Mouse (Mus musculus) cerebellum, postnatal 36 days (tissue): ENCODE measurements around the gene Mecom.
A peak's percentile ranks its signal among the peaks of the same experiment; 100 is the strongest.

Experiments used
- DNase-seq, 2 experiments: peaks; one replicate each; pipeline ENCODE4 v3.0.0; 2021 to 2022; ENCODE audit warnings: mixed read lengths in 2 of 2

The Mecom gene

DNA sequence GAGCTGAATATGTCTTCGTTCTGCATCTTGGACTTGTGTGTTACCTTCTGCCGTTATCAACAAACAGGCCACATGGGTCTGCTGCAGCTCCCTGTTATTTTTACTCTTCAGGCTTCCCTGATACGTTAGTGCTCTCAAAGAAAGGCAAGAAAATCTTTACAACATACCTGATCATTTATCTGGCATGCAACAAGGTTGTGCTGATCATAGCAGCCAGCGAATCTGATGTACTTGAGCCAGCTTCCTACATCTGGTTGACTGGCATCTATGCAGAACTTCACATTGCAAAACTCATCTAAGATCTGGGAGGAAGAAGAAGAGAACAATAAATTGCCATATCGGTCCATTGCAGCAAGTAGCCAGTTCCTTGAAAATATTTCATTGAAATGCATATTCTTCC is 538.2 kb downstream of the Mecom start:
- no peak for DNase-seq

DNA sequence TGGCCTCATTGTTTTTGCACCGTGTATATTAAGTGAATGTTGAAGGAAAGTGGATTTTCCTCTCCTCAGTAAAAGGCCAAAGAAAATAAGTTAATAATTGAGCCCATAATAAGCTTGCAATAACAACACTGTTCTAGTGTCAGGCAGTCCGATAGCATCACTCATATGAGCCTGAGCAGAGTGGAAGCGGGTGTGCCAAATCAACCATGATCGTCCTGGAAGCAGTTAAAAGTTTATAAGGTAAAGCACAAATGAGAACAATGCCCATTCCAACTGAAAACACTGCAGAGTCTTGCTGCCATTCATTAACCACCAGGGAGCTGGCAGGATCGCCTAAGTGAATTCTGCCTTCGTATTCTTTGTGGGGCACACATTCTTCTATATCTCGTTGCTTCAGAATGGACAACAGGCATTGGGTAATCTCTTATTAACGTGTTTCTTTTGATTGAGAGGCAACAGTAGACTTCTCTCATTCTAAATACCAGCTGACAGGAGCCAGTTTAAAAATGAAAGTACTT is 542.9 kb downstream of the Mecom start:
- DNase-seq, result no peak

DNA sequence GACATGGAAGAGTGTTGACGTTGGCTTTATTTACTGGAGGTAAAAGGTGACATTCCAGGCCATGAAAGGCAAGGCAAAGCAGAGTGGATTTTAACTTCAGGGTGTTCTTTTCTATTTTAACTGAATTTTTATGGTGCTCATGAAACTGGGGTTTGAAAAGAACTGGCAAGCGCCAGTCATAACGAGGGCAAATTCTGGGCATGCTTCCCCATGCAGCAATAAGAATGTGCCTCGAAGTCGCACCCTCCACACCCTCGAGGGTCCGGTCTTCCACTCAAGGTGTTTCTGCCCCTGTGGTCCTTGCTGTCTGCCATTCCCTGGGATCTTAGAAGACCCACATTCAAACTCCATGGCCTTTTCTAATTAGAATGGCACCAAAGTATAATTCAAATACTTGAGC is 547.5 kb downstream of the Mecom start:
- DNase-seq, result no peak

DNA sequence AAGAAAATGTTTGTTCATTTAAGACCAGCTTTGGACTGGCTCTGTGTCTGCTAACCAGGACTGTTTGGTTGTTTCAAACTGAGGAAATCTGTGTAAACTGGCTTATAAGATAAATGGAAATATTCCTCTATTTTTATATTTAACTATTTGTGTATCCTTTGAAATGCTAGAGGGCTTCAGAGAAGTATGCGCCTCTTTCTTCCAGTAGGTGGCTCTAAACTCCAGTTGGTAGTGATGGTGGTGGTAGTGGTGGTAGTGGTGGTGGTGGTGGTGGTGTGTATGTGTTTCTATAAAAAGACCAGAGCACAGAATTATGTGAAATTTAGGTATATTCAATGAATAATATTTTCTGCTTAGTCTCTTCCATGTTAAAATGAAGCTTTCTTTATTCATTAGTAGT is 548.8 kb downstream of the Mecom start:
- DNase-seq, result no peak

DNA sequence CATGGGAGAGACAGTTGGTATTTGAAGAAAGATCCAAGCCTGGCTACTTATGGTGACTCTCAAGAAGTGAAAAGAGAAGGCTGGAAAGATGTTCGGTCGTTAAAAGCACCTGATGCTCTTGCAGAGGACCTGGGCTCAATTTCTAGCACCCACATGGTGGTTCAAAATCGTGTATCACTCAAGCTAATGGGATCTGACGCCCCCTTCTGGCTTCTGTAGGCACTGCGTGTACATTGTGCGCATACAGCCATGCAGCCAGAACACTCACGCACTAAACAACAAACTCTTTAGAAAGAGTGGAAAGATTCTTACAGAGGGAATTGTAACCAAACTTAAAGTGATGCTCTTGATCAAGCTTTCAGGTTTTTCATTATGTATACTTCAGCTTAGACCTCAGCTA is 550.7 kb downstream of the Mecom start:
- DNase-seq, result no peak

DNA sequence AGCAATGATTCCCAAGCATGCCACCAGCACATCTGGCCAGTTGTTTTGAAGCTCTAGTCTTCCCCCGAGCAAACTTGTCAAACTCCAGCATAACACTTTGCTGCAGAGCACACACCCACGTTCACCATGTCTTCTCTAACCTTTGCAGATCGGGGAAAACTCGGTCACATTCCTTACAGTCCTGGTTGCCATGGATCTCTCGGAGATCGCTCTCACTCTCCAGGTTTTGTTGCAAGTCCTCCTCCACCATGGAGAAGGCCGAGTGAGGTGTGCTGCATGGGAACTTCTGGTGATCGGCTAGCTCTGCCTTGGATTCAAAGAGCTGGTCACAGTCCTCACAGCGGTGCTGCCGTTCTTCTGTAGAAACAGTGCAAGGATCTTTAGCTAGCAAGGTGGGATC is 554.5 kb downstream of the Mecom start:
- no peak for DNase-seq

DNA sequence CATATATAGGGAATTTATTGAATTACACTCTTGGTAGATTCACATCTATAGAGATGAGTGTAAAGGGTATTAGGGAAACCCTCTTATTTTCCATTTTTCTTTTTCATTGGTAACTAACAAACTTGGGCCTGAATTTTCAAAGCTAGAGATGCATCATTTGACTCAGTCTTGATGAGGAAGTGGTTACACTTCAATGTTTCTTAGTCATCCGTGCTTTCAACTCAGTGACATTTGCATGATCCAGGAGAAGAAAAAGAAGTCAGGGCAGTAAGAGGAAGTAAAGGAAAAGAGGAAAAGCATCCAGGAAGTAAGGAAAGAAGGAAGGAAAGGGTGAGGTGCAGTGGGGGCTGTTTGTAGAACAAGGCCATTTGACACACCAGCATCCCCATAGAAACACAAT is 556.3 kb downstream of the Mecom start:
- DNase-seq, result no peak

DNA sequence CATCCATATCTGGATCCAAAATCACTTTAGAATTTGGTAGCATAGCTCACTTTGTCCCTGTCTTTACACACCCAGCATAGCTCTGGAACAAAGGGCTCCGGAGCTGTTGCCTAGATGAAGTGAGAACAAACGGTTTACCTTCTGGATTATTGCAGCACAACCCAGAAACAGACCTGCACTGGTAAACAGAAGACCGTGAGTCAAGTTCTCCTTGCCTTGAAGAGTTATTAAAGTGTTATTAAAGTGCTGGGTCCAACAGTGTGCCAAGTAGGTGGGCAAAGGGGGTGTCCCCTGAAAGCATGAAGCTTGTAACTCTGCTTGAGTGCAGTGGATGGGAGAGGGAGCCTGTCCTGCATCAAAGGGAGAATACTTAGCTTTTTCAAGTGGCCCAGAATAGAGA is 563.4 kb downstream of the Mecom start:
- no peak for DNase-seq

DNA sequence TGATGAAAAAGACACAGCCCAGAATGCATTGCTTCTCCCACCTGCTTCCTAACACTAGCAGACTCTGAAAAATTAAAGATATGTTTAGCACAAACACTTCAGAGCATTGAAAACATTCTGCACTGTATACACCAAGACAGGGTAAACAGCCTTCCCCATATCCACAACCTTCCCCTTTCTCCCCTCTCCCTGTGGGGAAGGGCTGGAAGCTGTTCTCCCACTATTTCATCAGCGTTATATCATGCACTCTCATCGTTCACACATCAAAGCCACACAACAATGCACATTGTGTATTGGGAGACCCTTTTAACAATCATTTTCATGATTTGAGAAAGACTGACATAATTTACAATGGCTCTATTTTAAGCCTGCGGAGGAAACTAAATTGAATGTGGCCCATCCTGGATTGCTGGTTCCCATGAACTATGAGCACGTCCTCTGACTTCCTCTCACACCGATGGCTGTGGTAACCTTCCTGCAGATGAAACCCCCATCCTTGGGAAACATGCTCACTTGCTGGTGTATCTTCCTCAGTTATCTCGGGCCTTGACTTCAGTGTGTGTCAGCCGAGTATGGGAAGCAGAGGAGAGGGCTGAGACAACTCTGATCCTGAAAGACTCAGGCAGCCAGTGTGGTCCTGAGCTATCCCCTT is 566.4 kb downstream of the Mecom start:
- no peak for DNase-seq

DNA sequence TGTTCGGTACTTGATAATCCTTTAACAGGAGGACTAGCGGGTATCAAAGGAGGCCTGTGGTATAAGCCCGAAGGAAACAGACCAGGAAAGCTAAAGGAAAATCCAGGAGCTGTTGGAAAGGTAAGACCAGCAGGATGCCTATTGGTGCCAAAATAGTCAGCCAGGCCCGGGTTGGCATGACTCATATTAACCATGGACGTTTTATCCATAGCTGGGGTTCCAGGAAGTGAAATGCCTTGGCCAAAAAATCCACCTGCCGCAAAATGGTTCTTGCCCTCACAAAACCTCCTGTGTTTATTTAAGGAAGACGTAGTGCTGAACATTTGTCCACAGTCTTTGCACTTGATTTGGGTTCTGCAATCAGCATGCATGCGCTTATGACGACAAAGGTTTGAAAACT is 567.3 kb downstream of the Mecom start:
- DNase-seq, result peak; percentile 36 to 51

DNA sequence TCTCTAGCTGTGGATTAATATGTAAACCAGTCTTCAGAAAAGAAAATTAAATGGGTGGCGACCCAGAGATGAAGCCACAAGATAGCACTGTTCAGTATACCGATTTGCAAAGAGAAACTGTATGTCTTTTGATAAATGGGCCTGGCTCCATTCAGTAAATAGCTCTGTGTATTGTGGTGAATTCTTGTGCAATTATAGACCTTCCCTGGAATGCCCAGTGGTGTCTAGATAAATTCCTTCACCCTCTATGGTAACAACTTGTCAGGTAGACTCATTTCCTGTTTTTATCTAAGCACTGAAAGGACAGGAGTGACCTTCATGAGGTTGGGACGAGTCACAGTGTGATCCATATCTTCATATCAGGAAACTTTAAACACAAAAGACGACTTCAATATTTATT is 571.2 kb downstream of the Mecom start:
- DNase-seq, result no peak

DNA sequence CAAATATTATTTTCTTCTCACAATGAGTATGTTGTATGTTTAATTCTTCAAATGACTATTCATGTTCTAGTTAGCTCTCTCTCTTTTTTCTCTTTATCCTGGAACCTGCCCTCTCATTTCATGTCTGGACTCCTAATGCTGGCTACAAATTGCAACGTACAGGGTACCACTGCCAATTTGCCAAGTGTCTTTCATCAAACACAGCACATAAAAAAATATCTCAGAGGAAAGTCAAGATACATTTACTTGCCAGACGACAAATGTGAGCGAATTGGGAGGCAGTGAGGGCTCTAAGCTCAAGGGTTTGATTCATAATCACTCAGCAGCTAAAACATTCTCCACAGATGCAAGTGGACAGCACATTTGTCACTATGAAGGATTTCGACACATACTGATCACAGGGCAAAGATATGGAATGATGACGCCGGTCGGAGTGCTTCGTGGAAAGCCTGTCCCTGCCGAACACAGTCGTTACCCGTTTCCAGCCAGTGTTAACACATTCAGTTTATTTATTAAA is 579.3 kb downstream of the Mecom start:
- no peak for DNase-seq

DNA sequence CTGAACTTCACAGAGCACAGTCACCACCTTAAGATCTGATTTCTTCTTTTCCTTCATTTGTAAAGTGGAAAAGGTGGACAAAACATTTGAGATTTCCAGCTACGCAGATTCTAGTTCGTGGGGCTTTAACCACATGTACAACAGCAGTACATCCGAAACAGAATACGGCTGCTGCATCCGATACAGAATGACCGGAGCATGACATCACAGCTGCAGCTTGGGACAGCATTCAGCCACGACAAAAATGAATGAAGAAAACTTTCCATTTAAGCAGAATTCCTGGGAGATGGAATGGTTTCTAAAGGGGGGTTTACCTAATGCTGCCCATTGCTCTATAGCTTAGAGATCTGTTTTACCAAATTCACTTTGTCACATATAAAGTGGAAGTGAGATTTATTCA is 583.9 kb downstream of the Mecom start:
- no peak for DNase-seq

DNA sequence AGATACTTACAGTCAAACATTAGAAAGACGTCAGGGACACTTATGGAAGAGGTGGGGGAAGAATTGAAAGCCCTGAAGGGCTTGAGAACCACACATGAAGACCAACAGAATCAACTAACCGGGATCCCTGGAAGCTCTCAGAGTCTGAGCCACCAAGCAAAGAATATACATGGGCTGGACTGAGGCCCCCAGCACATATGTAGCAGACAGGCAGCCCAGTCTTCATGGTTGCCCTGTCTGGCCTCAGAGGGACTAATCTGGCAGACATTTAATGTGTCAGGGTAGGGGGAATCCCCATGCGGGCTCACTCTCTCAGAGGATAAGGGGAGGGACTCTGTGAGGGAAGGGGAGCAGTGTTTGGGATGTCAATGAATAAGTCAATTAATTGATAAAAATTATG is 584.4 kb downstream of the Mecom start:
- no peak for DNase-seq

DNA sequence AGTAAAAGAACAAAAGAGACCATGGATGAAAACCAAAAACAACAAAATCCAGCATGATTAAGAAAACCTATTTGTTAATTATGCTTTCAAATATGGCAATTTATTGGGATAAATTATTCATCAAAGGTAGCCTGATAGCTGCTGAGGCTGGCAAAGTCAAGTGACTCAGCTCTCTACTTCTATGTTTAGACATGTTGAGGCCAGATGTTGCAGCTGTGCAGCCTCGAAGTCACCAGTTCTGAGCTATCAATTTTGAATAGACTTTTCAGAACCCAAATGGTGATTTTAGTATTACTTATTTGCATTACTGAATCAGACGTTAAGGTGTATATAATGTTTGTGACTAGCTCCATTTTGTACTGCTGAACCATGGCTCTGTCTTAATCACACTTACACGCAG is 588.8 kb downstream of the Mecom start:
- no peak for DNase-seq

DNA sequence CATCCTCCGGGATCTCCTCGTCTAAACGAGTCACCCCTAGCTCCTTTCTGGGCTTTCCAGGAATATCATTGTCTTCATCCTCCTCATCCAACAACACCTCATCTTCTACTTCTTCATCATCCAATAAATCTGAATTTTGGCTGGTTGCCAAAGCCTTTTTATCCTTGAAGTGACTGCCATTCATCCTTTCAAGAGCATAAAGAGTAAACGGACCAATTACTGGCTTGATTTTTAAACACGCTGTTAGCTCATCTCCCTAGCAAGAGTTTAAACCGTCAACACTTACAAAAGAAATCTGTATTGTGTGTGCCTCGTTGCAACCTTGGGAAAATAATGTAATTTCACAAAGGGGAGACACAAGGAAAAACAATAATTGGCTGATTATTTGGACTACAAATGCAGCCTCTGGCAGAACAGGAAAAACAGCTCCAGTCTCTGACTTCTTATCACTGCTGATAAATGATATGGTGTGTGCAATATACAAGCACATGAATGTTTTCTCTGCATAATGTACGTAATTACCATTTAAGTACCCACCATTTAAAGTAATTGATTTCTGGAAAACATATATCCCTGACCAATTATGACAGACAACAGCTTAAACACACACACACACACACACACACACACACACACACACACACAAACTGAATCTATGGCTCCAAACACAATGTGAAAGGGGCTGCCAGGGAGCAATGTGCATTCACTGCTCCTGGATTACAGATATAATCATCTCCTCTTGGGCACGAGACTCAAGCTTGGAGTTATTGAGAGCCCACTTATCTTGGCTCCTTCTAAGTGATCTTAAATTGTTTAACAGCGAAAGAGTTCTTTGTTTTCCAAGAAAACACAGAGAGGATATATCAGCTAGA is 590.2 kb downstream of the Mecom start:
- DNase-seq, result no peak

DNA sequence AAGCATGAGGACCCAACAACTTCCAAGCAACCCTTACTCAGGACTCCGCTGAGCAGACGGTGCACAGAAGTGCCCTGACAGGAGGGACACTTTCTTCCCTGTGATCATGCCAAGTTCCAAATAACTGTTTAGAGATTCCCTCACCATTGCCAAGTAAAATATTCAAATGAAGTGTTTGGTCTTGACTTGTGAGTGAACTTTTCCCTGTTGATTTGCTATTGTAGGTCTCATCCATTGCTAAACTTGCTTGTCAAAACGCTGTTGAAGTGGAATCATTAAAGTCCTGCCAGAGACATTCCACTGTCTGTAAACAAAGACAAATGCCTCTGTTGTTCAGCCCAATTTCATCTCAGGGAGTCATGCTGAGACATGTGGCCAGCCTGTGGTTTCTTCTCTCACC is 594.5 kb downstream of the Mecom start:
- no peak for DNase-seq

DNA sequence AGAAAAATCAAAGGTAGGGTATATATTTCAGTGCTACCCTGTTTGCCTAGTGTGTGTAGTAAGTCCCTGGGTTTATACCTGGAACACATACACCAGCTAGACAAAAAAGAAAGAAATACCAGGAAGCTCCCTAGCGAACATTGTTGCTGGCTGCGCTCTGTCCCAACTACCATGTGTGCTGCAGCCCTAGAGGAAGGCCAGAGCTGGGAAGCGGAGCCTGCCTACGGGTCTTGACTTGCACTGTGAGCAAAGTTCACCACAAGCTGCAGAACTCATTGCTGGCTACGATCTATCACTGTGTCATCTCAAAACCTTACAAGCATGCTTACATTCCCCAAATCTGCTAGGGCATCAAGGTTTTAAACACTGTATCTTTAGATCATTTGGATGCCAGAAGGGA is 597.0 kb downstream of the Mecom start:
- no peak for DNase-seq

DNA sequence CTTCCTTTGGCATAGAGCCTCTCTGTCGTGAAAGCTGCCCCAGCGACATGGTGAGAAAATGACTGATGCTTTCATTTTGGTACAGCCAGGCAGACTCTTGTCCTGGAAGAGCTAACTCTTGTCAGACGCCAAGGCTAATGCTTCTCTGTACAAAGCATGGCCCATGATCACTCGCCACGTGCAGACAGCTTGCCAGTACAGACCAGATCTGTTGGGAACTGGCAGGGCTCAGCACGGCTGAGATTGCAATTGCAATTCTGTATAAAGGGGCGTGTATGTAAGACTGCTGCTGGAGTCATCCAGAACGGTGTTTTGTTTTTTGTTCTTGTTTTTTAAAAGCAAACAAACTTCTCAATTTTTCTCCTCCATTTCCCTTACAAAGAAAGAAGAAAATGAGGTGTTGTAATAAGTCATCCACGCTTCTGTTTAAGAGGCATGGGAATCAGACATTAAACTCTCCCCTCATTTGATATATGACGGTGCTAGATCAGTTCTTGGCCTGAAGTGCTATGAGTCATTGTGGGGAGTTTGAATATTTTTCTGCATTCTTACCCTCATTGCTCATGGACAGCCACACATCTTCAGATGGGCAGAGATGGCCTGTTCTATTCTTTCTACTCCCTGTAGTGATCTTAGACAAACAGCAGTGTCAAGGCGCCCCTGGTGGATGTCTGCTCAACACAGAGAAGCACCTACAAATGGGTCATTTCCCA is 644.1 kb downstream of the Mecom start:
- DNase-seq, result no peak
